ENCODE assay signal across 9 mouse cellular contexts in genomic region chr14:80247575-80247974, GRCm38 (mm10).
DNase-seq lines count a peak whose midpoint lies in the region; ATAC-seq lines count a peak whose summit lies in the region.
"Had no signal": no experiment of that assay in that cellular context is flagged by ENCODE, and none has a peak within 500 bp of the region (broad histone marks: within the 10 kb centered on the region; RNA-seq: fewer than 3 reads in every experiment).

No protein-coding gene starts in this region.

- H3K9me3 ChIP-seq in heart, embryonic 14.5 days (ENCODE audit: control insufficient read depth, low read length): no peaks in the 10 kb centered on the region
- H3K9me3 ChIP-seq: liver, embryonic 15.5 days had no signal

- H3K9ac ChIP-seq in heart, embryonic 14.5 days (ENCODE audit: low read length): no peak overlapping the region
- H3K9ac ChIP-seq: liver, embryonic 15.5 days had no signal

- DNase-seq in heart, adult 11 months: no peak
- peak; percentile 64 for DNase-seq in cerebellum, adult 11 months
- DNase-seq in frontal cortex, postnatal 25 days (ENCODE audit: low spot score in 2 of 2): peak; percentile 33 to 46
- DNase-seq in left cerebral cortex, postnatal 10 days (ENCODE audit: extremely low spot score in 1 of 2, low spot score in 2 of 2): peak; percentile 55 to 65
- DNase-seq in urinary bladder, adult 18-20 months (ENCODE audit: low spot score in 2 of 2): no peak
- DNase-seq in kidney, postnatal 4 days: no peak
- no peak for DNase-seq in adrenal gland, postnatal 36 days

- no peaks in the 10 kb centered on the region for H3K36me3 ChIP-seq in heart, embryonic 14.5 days (ENCODE audit: control insufficient read depth, insufficient read depth, low read length)
- H3K36me3 ChIP-seq: liver, embryonic 15.5 days had no signal

- H3K27me3 ChIP-seq in heart, embryonic 14.5 days (ENCODE audit: control insufficient read depth, insufficient read depth, low read length): no peaks in the 10 kb centered on the region
- H3K27me3 ChIP-seq: liver, embryonic 15.5 days had no signal

- H3K4me2 ChIP-seq in heart, embryonic 14.5 days (ENCODE audit: low read length): no peak overlapping the region
- H3K4me2 ChIP-seq: liver, embryonic 15.5 days had no signal

- 78% methylated on average over 2 of the region's 2 CpGs for WGBS in heart, embryonic 14.5 days

- ATAC-seq in heart, embryonic 14.5 days (ENCODE audit: insufficient number of reproducible peaks, insufficient read depth, low FRiP score, low read depth): peak; percentile 47; the same call in 1 of the 2 replicates

- no peaks in the 10 kb centered on the region for H3K4me1 ChIP-seq in heart, embryonic 14.5 days (ENCODE audit: control insufficient read depth in 2 of 2, insufficient read depth in 2 of 2, low read length in 2 of 2)
- H3K4me1 ChIP-seq: liver, embryonic 15.5 days had no signal

- H3K27ac ChIP-seq in heart, embryonic 14.5 days (replicated peaks in 1 of 2; ENCODE audit: control insufficient read depth in 1 of 2, insufficient read depth in 1 of 2, low read depth in 2 of 2, low read length in 2 of 2): no peak overlapping the region
- H3K27ac ChIP-seq: liver, embryonic 15.5 days had no signal

- H3K4me3 ChIP-seq in heart, embryonic 14.5 days (ENCODE audit: control insufficient read depth in 1 of 2, insufficient read depth in 1 of 2, low read depth in 1 of 2, low read length in 2 of 2): no peak overlapping the region
- H3K4me3 ChIP-seq: liver, embryonic 15.5 days had no signal

- intact Hi-C loops in left cerebral cortex, postnatal 10 days (cut with DNase I): no loop called here

Comparison
In these comparisons a context has a peak if more than half of its experiments do, and no peak if none do; other contexts are left out.
1. DNase-seq: peak in cerebellum, adult 11 months (single experiment), frontal cortex, postnatal 25 days (2 of 2) and left cerebral cortex, postnatal 10 days (2 of 2); none in heart, adult 11 months (single experiment), urinary bladder, adult 18-20 months (0 of 2), kidney, postnatal 4 days (0 of 2) and adrenal gland, postnatal 36 days (0 of 2).